Mouse (Mus musculus) Muller cell, postnatal 12 days (primary cell): ENCODE data around the gene Ube2v1.

ENCODE experiments used
- DNase-seq: peaks from one replicate; pipeline ENCODE4 v3.0.0-alpha.2; 2015; ENCODE audit errors: inconsistent ontology term

Ube2v1 gene

DNA sequence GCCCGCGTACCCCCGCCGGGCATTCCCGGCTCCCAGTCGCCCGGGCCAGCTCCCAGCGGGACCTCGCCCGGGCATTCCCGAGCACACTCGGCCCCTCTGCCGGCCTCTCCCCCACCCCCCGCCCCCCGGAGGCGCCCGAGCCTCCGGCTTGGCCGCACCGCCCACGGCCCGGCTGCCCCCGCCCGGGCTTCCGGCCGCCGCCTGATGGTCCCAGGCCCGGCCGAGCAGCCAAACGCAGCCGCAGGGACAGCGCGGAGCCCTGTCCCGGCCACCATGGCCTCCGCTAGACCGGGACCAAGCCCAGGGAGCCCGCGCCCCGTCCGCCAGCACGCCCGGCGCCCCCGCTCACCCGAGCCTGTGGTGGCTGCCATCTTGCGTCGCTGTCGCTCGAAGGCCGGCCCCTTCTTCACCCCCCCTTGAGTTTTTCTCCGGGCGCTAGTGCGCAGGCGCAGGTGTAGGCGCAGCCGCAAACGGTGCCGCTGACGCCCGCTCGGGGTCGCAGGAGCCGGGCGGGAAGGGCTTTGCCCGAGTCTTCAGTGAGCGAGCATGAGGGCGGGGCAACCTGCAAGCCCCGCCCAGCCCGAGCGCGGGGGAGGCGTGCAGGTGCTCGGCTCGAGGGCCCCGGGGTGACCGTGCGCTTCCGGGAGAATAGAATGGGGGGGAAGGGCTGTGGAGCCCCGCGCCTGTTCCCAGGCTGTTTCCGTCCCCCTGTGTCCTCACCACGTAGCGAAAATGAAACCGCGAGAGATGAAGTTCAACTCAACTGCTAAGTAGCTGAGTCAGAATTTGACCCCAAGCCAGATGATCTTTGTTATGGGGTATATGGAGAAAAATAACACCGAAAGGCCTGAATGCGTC lies at the start of gene Ube2v1:
TSS of gene Ube2v1 (minus strand) at position 505 of the 858 bp plus-strand sequence.
- peak; percentile 99 for DNase-seq

DNA sequence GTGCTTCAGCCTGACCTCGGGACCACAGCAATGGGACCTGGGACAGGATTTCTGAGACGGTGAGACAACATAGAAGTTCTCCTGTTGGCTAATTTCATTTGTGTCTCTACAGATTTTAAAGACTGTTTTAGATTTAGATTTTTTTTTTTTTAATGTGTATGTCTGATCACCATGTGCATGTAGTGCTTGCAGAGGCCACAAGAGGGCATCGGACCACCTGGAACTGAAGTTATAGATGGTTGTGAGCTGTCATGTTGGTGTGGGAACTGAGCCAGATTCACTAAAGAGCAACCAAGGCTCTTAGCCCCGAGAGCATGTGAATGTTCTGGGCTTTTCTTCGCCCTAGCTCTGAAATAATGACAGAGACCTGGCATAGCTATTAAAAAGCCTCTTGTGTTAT lies 48.8 kb upstream of the Ube2v1 start:
- no peak for DNase-seq

DNA sequence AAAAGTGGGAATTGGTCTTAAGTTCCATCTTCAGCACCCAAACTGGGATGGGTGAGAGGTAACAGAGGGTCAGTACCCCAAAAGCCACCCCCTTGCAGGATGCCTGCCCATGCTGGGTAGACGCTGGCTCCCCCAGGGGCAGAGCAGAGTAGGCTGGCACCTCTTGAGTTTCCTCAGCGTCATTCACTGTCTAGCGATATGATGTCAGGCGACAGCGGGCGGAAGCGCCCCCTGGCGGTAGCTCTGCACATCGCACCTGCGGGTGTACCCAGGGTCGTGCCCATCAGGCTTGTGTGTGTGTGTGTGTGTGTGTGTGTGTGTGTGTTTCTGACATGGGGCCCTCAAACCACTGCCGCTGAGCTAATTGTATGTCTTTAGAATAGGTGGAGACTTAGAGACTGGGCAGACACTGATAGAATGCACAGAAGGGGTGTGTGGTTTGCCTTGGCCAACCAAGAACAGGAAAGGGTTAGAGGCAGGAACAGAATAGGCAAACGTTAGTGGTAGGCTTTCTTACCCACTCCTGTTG lies 48.1 kb upstream of the Ube2v1 start:
- peak; percentile 82 for DNase-seq

DNA sequence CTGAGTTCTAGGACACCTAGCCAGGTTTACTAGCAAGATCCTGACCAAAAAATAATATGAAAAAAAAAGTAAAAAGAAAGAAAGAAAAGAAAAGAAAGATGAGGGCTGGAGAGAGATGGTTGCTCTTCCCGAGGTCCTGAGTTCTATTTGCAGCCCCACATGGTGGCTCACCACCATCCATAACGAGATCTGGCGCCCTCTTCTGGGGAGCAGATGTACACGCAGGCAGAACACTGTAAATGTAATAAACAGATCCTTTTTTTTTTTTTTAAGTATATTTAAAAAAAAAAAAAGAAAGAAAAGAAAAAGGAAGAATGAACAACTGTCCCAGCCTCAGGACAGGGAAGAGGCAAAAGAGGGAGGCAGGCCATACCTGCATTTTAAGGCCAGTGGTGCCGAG lies 46.7 kb upstream of the Ube2v1 start:
- no peak for DNase-seq

DNA sequence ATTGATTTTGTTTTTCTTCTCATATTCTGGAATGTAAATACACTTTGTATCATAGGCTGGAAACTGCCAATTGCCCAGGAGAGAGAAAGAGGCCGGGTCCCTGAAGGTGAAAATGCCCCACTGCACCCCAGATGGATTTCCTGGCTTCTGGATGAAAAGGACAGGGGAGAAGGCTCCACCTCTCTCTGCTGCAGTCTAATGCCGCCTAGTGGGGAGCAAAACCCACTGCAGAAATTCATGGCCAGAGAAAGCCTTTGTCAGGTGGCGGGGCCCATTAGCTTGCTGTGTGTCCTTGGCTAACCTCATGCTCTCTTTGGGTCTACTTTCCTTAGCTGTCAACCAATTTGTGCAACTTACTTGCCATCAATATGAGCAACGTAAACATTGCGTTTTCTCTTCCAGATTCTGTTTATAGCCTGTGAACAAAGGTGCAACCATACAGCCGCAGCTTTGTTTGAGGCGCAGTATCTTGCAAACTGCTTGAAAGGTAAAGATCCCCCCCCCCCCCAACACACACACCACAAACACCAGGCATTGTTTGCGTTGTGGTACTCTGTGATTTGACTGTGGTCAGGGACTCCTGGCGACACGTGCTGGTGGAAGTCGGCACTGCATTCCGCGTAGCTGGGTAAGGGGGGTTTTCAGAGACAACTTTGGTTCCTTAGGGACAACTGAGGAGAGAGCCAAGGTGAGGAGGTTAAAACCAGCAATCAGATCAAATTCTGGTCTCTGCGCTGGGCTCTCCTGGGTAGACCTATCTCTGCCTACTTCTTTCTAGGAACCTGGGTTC lies 43.4 kb upstream of the Ube2v1 start:
- DNase-seq, result no peak

DNA sequence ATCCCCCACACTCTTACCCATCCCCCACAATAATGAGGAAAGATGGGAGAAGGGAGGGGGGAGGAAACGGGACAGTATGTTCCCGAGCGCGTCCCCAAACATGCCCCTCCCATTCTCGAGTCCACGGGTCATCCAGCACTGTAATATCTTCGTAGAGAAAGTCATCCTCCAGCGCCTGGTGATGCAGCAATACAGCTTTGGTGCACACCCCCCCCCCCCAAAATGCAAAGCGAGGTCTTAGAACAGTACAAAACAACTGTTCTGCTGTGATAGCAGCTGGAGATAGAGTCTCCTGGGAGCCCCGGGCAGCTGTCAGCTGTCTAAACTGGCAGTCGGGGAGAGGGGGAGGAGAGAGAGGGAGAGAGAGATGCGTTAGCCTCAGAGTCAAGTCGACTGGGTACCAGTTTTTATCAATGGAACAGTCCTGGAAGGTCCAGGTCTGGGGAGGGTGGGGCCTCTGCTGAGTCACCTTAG lies 40.4 kb upstream of the Ube2v1 start:
- DNase-seq, result no peak

DNA sequence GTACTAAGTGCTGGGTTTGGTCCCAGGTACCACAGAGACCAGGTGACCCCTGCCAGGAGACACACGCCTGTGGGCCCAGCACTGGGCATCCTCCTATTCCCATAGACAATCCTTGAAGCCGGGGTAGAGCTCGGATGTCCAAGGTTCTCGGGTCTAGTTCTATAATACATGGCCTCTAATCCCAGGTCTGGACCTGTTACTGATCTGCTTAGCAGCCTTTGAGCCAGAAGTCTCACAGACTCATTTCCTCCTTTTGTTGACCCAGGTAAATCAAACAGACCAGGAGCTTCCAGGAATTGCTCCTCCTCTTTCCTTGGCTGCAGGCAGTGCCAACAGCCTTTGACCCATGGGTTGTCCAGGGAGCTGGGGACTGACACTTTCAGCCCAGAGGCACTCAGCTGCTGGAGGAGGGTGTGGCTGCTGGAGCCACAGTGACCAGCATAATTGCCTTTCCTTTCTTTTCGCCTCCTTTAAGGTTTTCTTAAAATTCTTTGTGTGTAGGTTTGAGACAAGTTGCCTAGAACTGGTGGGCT lies 39.3 kb upstream of the Ube2v1 start:
- no peak for DNase-seq

DNA sequence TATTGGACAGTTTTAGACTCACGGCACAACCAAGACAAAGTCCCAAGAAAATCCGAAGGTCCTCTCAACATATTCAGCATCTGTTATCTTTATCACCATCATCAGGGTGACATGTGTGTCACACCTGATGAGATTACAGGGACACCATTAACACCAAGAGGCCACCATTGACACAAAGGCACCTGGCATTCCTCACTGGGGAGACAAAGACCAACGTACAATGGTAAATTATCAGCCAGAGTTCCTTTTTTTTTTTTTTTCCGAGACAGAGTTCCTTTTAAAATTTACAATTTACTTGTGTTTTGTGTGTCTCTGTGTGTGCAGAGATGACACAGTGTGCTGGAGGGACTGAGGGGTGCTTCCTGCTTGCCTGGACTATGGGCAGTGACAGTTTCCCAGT lies 37.5 kb upstream of the Ube2v1 start:
- no peak for DNase-seq

DNA sequence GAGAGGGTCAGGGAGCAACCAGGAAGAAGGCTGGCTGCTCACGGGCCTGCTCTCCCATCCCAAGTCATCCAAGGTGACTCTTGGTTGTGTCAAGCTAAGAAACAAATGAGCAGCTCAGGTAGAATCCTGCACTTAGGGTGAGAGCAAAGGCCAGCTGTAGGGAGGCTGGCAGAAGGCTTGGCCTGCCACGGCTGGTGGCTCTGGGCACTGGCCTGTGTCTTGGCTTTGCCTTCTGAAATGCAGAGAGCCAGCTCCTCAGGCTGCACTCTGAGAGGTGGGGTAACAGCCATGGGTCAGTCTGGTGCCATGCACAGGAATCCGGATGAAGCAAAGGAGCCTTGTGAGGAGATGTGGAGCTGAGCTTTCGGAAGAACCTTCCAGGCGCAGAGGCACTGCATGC lies 36.5 kb upstream of the Ube2v1 start:
- DNase-seq, result no peak

DNA sequence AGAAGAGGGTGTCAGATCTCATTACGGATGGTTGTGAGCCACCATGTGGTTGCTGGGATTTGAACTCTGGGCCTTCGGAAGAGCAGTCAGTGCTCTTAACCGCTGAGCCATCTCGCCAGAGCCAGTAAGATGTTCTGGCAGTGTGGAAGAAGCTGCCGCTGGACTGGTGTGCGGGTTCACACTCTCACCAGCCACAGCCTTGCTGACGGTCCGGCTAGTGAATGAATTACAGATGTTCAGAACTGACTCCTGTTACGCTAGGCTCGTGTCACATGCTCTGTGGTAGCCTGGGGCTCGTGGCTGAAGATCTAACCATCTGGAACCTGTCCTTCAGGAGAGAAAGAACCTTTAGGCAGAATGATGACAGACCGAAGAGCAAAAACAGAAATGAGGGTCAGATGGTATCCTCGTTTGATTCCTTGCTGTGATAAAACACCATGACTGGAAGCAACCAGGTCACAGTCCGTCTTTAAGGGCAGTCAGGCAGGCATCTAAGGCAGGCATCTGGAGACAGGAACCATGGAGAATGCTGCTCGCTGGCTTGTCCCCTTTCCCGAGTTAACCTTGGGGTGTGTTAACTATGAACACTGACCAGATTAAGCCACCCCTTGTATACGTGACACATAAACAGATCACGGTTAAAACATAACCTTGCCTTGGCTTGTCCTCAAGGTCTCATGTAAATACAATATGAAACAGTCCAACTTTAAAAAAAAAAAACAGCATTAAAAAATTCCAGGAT lies 34.2 kb upstream of the Ube2v1 start:
- no peak for DNase-seq

DNA sequence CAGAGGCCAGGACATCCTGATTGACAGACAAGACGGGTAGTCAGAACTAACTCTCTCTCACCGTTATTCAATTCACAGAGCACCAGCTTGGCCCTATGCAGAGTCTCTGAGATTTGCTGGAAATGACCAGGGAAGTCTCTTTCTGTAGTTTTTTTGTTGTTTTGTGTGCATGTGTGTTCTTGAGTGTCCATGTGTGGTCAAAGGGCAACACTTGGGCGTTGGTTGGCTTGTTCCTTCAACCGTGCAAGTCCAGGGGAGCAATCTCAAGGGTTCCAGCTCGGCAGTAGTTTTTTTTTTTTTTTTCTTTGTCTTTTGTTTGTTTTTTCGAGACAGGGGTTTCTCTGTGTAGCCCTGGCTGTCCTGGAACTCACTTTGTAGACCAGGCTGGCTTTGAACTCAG lies 30.8 kb upstream of the Ube2v1 start:
- no peak for DNase-seq

DNA sequence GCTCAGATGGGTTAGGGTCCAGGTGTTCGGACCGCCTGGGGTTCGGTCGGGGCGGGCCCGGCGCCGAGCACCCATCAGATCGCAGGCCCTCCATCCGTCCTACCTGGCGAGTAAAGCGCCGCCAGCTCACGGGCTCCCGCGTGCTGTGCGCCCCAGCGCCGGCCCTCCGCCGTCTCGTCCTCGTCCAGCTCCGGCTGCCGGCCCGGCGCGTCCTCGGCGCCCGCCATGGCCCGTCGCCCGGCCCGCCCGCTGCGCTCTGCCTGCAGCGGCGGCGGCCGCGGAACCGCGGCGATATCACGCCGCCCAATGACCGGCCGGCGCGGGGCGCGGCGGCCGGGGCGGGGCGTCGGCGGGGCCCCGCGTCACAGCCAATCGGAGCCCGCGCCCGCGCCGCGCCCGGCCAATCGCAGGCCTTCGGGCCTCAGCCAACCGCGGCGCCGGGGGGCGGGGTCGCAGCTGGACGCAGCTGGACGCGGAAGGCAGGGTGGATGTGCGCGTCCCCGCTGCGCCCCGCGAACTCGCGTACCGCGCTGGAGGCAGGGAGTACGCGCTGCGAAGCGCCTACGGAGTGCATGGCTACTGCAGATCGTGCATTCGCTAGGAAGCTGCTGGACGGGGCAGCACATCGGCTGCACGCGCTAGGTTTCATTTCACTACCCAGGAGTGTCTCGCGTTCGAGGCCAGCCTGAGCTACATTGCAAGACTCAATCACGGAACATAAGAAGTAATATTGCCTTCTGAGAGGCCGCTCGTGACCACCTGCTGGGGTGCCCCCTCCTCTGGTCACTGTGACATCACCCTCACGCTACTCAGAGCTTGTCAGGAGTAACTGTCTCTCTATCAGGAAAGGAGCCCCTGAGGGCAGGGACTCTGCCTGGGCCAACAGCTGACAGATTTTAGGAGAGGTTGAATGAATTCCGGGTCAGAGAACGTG lies 29.6 kb upstream of the Ube2v1 start, which contains the start of gene Gm20431:
TSS of gene Gm20431 (minus strand) at position 227 of the 934 bp plus-strand sequence.
- peak; percentile 96 for DNase-seq

DNA sequence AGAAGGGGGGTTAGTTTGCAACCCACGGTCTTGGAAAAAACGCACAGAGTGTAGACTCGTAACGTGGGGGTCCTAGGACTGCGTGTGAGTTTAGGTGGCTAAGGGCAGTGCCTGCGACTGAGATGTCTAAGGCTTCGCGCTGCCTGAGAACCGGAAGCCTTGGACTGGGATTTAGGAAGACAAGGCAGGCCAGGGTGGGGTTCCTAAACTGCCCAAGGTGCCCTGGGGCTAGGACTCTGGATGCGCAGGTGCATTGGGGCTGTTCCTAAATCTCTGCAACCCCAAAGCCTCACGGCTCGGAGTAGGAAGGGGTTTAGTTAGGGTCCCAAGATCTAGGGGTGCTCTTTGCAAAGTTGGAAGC lies 28.7 kb upstream of the Ube2v1 start:
- no peak for DNase-seq

DNA sequence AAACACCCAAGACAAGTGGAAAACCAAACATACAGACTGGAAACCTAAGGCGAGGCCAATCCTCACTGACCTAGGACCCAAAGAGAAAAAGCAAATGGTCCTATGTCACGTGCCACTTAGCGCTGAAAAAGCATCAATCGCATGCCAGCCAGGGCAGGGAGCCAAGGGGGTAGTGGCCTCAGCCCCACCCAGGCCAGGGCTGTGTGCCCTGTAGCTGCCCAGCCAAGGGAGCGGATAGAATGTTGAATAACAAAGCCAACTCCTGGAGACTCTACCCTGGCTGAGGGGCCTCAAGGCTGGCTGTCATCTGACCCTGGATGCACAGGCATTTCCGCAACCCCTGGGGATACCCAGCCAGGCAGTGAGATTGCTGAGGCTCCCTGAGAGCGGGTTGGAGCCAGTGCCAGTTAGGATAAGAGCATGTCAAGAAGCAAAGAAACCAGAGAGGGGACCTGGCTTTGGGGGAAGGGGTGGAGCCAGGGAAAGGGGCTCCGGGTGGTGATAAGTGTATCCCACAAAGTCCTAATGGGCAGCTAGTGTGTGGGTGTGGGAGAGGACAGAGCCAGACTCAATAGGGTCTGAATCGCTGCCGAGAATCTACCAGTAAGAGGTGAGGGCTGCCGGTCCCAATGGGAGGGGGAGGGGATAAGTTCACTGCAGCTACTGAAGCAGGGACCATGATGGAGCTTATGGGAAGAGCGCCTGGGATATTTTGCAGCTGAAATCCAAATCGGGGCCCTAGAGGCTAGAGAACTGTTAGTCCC lies 28.1 kb upstream of the Ube2v1 start:
- DNase-seq, result peak; percentile 70

DNA sequence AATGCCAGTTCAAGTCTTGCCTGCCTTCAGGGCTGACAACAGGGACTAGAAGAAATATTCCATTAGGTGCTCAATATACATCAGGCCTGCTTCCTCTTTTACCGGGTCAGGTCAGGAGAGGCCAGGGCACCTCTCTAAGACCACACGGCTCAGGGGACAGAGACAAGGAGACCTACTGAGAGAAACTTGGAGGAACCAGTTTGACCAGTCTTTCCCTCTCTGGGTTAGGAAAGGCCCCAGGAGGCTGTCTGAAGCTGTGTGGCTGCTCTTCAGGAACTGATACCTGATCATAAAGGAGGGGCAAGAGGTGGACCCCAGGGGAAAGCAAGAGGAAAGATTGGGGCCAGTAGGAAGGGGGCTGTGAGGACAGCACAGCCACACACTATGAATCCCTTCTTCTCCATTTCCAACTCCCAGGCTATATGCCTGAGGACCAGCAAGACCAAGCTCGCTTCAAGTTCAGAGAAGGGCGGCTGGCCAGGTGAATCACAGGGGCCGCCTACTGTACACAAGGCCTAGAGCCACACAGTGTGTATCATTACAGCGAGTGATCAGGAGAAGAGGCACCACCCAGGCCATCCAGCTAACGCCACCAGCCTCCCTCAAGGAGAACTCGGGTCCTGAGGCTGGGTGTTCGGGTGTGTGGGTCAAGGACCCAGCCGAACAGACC lies 27.4 kb upstream of the Ube2v1 start:
- no peak for DNase-seq

DNA sequence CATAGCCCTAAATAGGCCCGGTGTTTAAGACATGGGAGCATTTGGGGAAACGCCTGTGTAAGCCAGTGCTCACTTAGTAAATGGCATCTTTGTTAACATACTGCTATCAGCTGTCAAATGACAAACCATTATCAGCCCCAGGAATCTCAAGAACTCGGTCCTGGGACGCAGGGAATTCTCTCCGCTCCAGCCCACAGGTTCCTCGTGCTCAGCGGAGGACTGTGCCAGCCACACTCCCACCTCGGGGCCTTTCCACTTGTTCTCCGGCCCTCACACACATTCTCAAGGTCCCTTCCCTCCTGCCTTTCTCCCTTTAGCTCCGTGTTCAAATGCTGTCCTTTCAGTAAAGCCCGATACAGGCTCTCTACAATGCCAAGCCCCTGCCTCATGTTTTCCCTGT lies 26.8 kb upstream of the Ube2v1 start:
- peak; percentile 56 for DNase-seq

DNA sequence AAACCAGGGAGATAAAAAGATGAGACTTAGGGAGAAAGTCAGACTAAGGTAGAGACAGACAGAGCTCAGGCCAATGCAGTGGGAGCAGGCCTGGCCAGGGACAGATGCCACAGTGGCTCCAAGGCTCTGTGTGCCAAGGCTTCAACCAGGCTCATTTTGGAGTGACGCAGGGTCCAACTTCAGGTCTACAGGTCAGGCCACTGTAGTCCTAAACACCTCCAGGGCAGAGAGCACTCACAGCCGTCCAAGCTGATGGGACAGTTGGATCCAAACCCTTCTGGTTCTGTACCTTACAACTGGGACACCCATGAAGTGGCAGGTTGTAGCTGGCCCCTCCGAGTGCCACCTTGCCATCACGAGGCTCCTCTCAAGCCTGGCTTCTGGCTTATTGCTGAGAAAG lies 26.1 kb upstream of the Ube2v1 start:
- no peak for DNase-seq

DNA sequence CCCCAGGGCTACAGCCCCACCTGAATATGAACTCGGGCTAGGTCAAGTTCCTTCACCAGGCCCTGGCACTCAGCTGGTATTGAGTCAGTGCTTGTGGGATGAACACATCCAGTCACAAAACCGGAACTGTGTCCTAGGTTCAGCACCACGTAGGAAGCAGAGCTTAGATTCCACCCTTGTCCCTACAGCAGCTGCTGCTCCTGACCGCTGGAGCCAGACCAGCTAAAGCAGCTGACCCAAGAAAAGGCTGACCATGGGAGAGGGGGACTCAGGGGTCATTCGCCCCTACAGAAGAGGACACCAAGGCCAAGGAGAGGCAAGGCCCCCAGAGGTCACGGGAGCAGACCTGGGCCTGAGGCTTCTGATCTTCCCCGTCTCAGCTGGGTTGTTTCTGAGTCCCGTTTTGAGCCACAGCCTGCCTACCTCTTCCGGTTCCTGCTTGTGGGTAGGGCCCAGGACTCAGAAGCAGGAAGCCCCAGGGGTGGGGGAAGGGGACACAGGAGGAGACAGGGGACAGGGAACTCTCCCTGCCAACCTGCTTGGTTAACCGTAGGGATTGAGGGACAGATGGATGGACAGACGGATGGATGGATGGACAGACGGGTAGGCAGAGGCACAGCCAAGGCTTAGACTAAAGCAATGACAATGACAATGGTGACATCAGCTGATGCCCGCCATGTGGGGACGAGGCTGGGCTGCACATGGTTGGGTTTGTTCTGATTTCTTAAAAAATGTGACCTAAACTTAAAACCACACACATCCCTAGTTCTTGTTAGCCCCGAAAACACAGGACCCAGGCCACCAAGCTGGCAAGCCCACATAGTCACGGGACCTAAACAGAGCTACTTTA lies 25.0 kb upstream of the Ube2v1 start:
- no peak for DNase-seq
